Mouse (Mus musculus) CD4-positive helper T cell, adult 2 months (primary cell): ENCODE data around the gene Rgs2.
A peak's percentile ranks its signal among the peaks of the same experiment; 100 is the strongest.

Source experiments
- DNase-seq: peaks from one replicate; pipeline ENCODE4 v3.0.0-alpha.2; 2012; ENCODE audit warnings: low read depth, missing footprints, low spot score

The Rgs2 gene

GRCm38 (mm10) chr1:144003904-144004740, at the start of gene Rgs2:
Gene Rgs2, minus strand, starts transcription at chr1:144004161.
- peak; percentile 98 for DNase-seq

- no peak for DNase-seq
Observed at GRCm38 (mm10) chr1:144053401-144053800, 49.4 kb upstream of the Rgs2 start.

- DNase-seq: no peak
Observed at GRCm38 (mm10) chr1:144041826-144042225, 37.9 kb upstream of the Rgs2 start.

- DNase-seq: peak; percentile 31
Observed at GRCm38 (mm10) chr1:144033498-144033897, 29.5 kb upstream of the Rgs2 start.

DNA sequence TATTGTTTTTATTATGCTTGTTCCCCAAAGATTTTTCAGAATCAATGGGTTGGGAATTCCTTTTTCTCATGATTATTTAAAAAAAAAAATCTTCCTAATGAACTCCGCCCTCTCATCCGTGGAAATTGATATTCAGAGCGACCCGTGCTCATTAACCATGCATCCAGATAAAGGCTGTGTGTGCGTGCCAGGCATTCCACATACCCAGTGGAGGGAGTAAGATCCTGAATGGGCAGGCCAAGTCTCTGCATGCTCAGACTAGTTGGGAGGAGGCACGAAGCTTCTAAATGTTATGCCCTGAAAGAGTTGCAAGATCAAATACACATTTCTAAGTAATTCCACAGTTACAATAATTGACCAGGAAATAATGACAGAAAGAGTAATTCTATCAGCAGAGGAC, 26.5 kb upstream of the Rgs2 start:
- DNase-seq: no peak

GRCm38 (mm10) chr1:144029679-144030078, 25.7 kb upstream of the Rgs2 start:
- no peak for DNase-seq

GRCm38 (mm10) chr1:144018417-144018958, 14.5 kb upstream of the Rgs2 start:
- DNase-seq: no peak

- DNase-seq: no peak
Observed at GRCm38 (mm10) chr1:144013913-144014312, 10.0 kb upstream of the Rgs2 start.

- DNase-seq: peak; percentile 14
Observed at GRCm38 (mm10) chr1:144007341-144007740, 3.4 kb upstream of the Rgs2 start.

DNA sequence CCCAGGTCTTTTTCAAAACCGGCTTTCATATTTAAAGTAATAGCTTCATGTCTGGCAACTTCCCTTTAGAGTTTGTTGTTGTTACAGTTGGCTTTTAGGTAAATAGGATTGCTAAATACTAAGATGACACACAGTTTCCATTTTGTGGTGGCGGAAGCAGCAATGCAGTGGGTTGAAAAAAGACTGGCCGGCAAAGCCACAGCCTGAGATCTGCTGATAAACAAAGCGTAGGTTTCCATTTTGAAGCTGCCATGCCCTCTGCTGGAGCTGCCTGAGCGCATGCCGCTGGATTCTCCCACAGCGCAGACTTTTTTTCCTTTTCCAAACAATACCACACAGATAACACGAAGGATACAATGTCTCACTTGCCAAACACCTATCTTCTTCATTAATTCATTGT, 2.6 kb upstream of the Rgs2 start:
- peak; percentile 93 for DNase-seq

- no peak for DNase-seq
Observed at GRCm38 (mm10) chr1:144005648-144006047, 1.7 kb upstream of the Rgs2 start.

- DNase-seq: no peak
Observed at GRCm38 (mm10) chr1:144004741-144005140, 780 bp upstream of the Rgs2 start.

GRCm38 (mm10) chr1:144003416-144003815, 545 bp downstream of the Rgs2 start:
- peak; percentile 52 for DNase-seq

GRCm38 (mm10) chr1:144002715-144003066, 1.3 kb downstream of the Rgs2 start:
- no peak for DNase-seq

- peak; percentile 27 for DNase-seq
Observed at GRCm38 (mm10) chr1:144002036-144002714, 1.8 kb downstream of the Rgs2 start.

DNA sequence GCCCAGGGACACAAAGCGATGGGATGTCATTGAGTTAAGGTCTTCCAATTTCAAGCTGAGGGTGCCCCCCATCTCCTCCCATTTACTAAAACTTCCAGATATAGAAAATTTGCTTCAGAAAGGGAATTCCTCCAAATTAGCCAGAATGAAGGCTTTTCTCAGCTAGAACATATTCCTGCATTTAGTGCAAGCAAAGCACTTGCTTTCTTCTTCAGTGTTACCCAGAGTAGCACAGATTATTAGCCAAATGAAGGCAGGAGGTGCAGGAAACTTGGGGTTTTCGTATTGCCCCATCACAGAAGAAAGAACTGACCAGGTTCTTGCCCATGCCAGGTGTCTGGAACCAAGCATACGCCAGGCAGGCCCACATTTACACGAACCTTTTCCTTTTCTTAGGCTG, 3.7 kb downstream of the Rgs2 start:
- no peak for DNase-seq

DNA sequence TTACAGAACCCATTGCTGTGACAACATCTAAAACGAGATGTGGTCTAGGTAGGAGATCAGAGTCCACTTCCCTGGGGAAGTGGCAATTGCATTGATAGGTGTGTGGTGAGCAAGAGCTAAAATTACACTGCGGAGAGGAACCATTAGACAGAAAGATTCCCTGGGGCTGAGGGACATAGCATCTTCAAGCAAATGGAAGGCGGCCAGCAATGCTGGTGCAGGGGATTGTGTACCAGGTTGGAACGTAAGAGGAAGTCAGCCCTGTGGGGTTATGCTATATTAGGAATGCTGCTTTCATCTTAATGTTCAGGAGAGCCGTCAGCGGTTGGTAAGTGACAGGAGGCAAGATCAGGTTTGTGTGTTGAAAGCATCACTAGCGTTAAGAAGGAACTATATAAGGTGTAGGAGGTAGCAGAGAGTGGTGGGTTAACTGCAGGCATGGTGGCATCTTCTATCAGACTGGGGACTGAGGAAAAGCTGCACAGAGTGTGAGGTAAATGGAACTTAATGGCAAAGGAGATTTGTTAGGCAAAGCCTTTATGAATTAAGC, 4.5 kb downstream of the Rgs2 start:
- DNase-seq: no peak

DNA sequence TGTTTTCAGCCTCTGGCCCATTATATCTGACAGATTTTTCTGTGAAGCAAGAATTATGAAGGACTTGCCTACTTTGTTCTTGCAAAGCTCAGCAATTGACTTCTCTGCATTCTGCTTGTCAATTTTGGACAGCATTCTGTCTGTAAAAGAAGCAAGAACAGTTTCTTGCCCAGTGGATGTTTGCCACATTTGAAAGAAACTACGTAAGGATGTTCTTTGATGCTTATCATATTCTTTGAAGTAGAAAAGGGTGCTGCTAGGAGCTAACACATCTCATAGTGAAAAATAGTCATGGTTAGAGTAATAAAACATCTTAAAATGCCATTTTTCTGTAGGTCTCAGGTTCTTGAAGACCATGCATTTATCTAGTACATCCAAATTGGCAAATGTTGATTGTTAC, 10.9 kb downstream of the Rgs2 start:
- peak; percentile 44 for DNase-seq

DNA sequence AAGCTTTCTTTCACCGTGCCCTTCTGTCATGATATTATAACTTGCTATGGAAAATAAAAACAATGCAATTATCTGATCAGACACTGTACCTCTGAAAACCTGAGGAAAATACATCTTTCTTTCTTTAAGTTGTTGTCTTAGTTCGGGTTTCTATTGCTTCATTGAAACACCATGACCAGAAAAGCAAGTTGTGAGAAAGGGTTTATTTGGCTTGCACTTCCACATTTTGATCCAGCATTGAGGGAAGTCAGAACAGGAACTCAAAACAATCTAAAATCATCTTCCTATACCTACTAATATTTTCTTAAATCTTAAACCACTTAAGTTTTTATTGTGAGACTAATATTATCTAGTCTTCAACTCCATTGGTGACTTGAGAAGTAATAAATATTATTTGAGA, 11.4 kb downstream of the Rgs2 start:
- DNase-seq: no peak

GRCm38 (mm10) chr1:143990263-143990662, 13.7 kb downstream of the Rgs2 start:
- no peak for DNase-seq

DNA sequence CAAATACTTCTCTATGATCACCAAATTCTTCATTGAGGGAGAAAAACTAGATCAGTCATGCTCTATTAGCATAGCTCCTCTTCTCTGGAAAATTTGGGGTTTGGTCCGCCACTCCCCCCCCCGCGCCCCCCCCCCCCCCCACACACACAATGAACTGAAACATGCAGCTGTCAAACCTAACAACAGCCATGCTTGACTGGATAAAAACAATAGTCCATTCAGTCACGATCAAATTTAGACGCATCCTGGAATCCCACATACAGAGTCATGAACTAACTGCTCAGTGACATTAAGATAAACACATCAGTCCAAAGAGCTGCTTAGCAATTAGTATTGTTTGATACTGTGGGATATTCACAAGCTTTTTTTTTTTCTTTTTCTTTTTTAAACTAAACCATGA, 14.2 kb downstream of the Rgs2 start:
- no peak for DNase-seq

DNA sequence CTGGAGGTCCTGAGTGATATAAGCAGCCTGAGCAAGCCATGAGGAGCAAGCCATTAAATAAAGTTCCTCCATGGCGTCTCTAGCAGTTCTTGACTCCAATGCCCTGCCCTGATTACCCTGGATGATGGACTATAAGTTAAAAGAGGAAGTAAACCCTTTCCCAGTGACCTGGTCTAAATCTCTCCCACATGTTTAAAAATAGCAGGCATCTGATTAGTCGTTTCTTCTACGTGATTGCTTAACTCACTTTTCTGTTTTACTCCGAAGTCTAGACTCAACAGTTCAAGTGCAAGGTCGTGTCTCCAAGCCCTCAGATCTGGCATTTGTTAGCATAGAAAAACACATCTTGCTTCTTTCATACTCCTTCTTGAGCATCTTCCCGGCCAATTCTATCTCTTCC, 15.2 kb downstream of the Rgs2 start:
- DNase-seq: no peak
